Mouse (Mus musculus): ENCODE measurements at regions not wholly inside any gene's neighbourhood (a gene's known extent, or its start where the extent isn't known, plus 50 kb on each side); places are given as distances from the start of the nearest gene placed in this dataset.

DNA sequence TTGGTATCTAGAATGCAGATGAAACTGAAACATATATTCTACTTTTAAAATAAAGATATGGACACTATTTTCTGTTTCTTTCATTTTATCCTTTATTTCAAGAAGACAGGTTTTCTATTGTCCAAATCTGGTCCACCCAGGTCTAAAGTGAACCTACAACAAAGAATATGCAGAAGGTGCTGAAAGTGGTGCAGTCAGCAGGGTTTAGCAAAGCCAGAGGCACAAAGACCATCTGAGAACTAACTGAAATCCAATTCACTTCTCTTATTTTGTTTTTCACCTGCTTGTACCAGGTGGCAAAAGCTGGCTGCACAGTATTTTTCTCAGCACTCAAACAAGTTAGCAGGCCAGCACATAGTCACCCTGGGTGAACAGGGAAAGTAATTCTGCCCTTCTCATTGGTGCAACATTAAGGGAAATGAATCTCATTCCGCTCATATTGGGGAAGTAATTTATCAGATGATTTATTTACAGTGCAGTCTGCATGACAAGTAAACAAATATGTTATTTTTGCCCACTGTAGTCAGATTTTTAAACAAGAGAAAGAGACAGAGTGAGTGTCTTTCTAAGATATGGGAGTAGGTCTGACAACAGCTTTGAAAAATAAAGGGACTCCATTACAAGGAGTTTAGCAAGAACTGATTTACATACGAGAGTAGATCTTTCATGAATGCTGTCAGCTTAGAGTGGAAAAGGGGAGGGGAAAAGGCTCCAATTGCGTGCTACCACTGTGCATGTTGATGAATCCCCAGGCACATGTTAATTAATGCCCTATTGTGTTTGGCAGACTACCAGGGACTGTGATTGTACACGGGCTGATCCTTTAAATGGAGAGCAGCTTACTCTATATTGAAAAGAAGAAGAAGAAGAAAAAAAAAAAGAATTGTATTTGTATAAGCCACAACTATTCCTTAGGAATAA lies 405.9 kb upstream of the Ccnh start:
- no peak for TF ChIP-seq CTCF (IDR thresholded peaks at IDR 0.05; ENCODE audit: low read depth, low read length)
- no peak for TF ChIP-seq POLR2AphosphoS5 (IDR thresholded peaks at IDR 0.05; ENCODE audit: insufficient replicate concordance, low read depth, low read length)
